Mouse (Mus musculus): ENCODE measurements around the gene Dtx1.

Gene Dtx1

GRCm38 (mm10) chr5:120674229-120675145 lies 37.2 kb downstream of the Dtx1 start:
- no peak for DNase-seq

GRCm38 (mm10) chr5:120673626-120674025 lies 38.1 kb downstream of the Dtx1 start:
- peak; percentile 64 for DNase-seq

- DNase-seq: no peak
Measured at GRCm38 (mm10) chr5:120671865-120672264, 39.9 kb downstream of the Dtx1 start.

- DNase-seq: no peak
Measured at GRCm38 (mm10) chr5:120670132-120670531, 41.6 kb downstream of the Dtx1 start.

- no peak for DNase-seq
Measured at GRCm38 (mm10) chr5:120668761-120669160, 43.0 kb downstream of the Dtx1 start.

GRCm38 (mm10) chr5:120664888-120665287 lies 46.8 kb downstream of the Dtx1 start:
- DNase-seq: no peak

- no peak for DNase-seq
Measured at GRCm38 (mm10) chr5:120660816-120661215, 50.9 kb downstream of the Dtx1 start.

- no peak for DNase-seq
Measured at GRCm38 (mm10) chr5:120656281-120656751, 55.4 kb downstream of the Dtx1 start.

GRCm38 (mm10) chr5:120653873-120654272 lies 57.9 kb downstream of the Dtx1 start:
- no peak for DNase-seq

- no peak for DNase-seq
Measured at GRCm38 (mm10) chr5:120652915-120653701, 58.6 kb downstream of the Dtx1 start.

- DNase-seq: no peak
Measured at GRCm38 (mm10) chr5:120651230-120651629, 60.5 kb downstream of the Dtx1 start.

- no peak for DNase-seq
Measured at GRCm38 (mm10) chr5:120649938-120650337, 61.8 kb downstream of the Dtx1 start.

- DNase-seq: no peak
Measured at GRCm38 (mm10) chr5:120649374-120649933, 62.3 kb downstream of the Dtx1 start.

GRCm38 (mm10) chr5:120648569-120649373 lies 63.0 kb downstream of the Dtx1 start, which contains the start of gene Rasal1:
TSS of gene Rasal1 (plus strand) at chr5:120648812.
- peak; percentile 37 for DNase-seq

GRCm38 (mm10) chr5:120647814-120648491 lies 63.8 kb downstream of the Dtx1 start:
- no peak for DNase-seq

GRCm38 (mm10) chr5:120647361-120647760 lies 64.4 kb downstream of the Dtx1 start:
- no peak for DNase-seq

GRCm38 (mm10) chr5:120645851-120646250 lies 65.9 kb downstream of the Dtx1 start:
- peak; percentile 76 for DNase-seq

- DNase-seq: no peak
Measured at GRCm38 (mm10) chr5:120644227-120644626, 67.5 kb downstream of the Dtx1 start.

- peak; percentile 62 for DNase-seq
Measured at GRCm38 (mm10) chr5:120643365-120644085, 68.2 kb downstream of the Dtx1 start.

- no peak for DNase-seq
Measured at GRCm38 (mm10) chr5:120640094-120640493, 71.6 kb downstream of the Dtx1 start.

GRCm38 (mm10) chr5:120635633-120636032 lies 76.1 kb downstream of the Dtx1 start:
- no peak for DNase-seq

All from kidney, postnatal 14 days (tissue).